Mouse (Mus musculus) cerebellum, adult 2 months (tissue): ENCODE measurements at regions not wholly inside any gene's neighbourhood (a gene's known extent, or its start where the extent isn't known, plus 50 kb on each side); places are given as distances from the start of the nearest gene placed in this dataset.
"Not testable (repeated sequence)": the region's sequence is repeated elsewhere in the genome, so short reads cannot be mapped to it uniquely, and the experiment has no call there.

Experiments
- CTCF ChIP-seq: fragments of 200-500 bp; IDR thresholded peaks from 2 replicates; pipeline ENCODE4 v1.5.1; 2011; ENCODE audit warnings: low read depth, mild to moderate bottlenecking, control low read depth, low read length, moderate library complexity, borderline replicate concordance; ENCODE audit not compliant: insufficient read depth
- POLR2A ChIP-seq: fragments of 200-500 bp; IDR thresholded peaks from 2 replicates; pipeline ENCODE4 v1.6.1; 2011; ENCODE audit warnings: low read length, control low read depth, borderline replicate concordance; ENCODE audit not compliant: insufficient read depth

- not testable (repeated sequence) for TF ChIP-seq CTCF, POLR2A
Observed at GRCm38 (mm10) chr16:21100126-21100525, 53.7 kb downstream of the Teddm3 start.
